Mouse (Mus musculus): ENCODE measurements around the gene Tex2.

DNA sequence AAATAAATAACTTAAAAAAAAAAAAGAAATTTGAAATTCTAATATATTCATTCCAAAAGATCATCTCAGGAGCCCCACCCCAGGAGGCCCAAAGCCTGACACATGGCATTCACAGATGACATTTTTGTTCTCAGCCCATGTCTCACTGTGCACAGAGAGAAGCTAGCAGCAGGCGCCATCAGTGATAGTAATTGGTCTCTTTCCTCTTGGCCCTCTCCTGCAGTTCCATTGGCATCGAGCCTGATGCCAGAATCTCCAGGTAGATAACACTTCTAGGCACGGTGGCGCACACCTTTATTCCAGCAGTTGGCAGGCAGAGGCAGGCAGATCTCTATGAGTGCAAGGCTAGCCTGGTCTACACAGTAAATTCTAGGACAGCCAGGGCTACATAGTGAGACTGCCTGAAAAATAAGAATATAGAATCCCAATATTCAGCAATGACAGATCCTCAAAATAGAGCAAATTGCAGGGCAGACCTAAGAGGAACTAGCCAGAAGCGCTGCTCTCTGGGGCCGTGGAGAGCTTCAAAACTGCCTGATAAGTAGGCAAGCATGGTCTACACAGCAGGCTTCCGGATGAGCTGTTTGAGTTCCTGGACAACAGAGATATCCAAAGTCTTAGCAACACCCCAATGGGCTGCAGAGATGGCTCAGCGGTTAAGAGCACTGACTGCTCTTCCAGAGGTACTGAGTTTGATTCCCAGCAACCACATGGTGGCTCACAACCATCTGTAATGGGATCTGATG lies 47.0 kb downstream of the Tex2 start:
- TF ChIP-seq CTCF (IDR thresholded peaks at IDR 0.05) (no peak), EP300 (IDR thresholded peaks at IDR 0.05) (no peak)

All from lung, postnatal 0 days (tissue).